In the genomic region with DNA sequence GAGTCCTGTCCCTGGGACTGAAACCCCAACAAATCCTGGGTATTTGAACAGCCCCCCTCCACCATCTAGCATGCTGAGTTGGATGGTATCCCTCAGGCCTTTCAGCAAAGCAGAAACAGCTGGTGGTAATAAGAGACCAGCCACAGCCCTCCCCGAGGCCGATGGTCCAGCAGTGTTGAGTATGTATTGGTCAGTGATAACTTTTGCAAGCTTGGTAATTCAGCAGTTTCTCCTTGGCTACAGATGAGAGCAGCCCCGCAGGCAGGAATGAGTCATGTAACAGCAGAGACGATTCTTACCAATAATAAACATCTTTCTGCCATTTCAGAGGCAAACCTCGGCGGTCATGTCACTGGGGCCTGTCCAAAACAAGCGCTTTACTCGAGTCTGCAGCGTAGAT, we compare ENCODE assay signal across 9 mouse cellular contexts. TPM values are rescaled to one million over a fixed set of nuclear protein-coding genes. Genes with fewer than 3 reads are reported as not detected.
A peak's percentile ranks its signal among the peaks of the same experiment; 100 is the strongest.
DNase-seq lines count a peak whose midpoint lies in the region; ATAC-seq and TF ChIP-seq lines count a peak whose summit lies in the region.
"Had no signal": no experiment of that assay in that cellular context is flagged by ENCODE, and none has a peak within 500 bp of the region (broad histone marks: within the 10 kb centered on the region; RNA-seq: fewer than 3 reads in every experiment).

No protein-coding gene starts in this region.

- no peak for TF ChIP-seq POLR2A in myocyte (IDR thresholded peaks at IDR 0.05; ENCODE audit: insufficient read length, low read depth)
- no peak for TF ChIP-seq POLR2A in thymus, adult 2 months (IDR thresholded peaks at IDR 0.05; ENCODE audit: control insufficient read depth, extremely low read depth, insufficient read depth, low read length, poor library complexity)

- 31% methylated on average over 9 of the region's 9 CpGs for WGBS in embryonic facial prominence, embryonic 14.5 days
- WGBS in thymus, adult 2 months = 79% methylated on average over 9 of the region's 9 CpGs
- 90% methylated on average over 9 of the region's 9 CpGs for WGBS in midbrain, embryonic 14.5 days

- H3K9ac ChIP-seq in embryonic facial prominence, embryonic 14.5 days (ENCODE audit: low read depth, low read length) = peak overlapping the region; percentile 40; the same call in 1 of the 2 replicates
- no peak overlapping the region for H3K9ac ChIP-seq in midbrain, embryonic 14.5 days (replicated peaks; ENCODE audit: low read length)

- no peaks in the 10 kb centered on the region for H3K9me3 ChIP-seq in embryonic facial prominence, embryonic 14.5 days (ENCODE audit: control insufficient read depth, low read length)
- no peaks in the 10 kb centered on the region for H3K9me3 ChIP-seq in midbrain, embryonic 14.5 days (ENCODE audit: control insufficient read depth, low read length)

- H3K27ac ChIP-seq in embryonic facial prominence, embryonic 14.5 days (replicated peaks; ENCODE audit: low read depth, low read length) = peak overlapping the region; percentile 75
- no peak overlapping the region for H3K27ac ChIP-seq in thymus, adult 2 months (ENCODE audit: control insufficient read depth, insufficient read depth, low read length)
- no peak overlapping the region for H3K27ac ChIP-seq in midbrain, embryonic 14.5 days (replicated peaks; ENCODE audit: low read depth, low read length)

- ATAC-seq in embryonic facial prominence, embryonic 14.5 days (ENCODE audit: low read depth) = peak; percentile 58
- no peak for ATAC-seq in midbrain, embryonic 14.5 days (ENCODE audit: low FRiP score, low TSS enrichment)

- no peak for TF ChIP-seq CTCF in thymus, adult 2 months (IDR thresholded peaks at IDR 0.05; ENCODE audit: borderline replicate concordance, control insufficient read depth, extremely low read depth, insufficient read depth, low read length, poor library complexity)

- peak overlapping the region; percentile 23 for H3K4me2 ChIP-seq in embryonic facial prominence, embryonic 14.5 days (ENCODE audit: low read depth, low read length)
- peak overlapping the region; percentile 70 for H3K4me2 ChIP-seq in myocyte (ENCODE audit: low read depth)
- H3K4me2 ChIP-seq in midbrain, embryonic 14.5 days (ENCODE audit: low read length) = no peak overlapping the region

- H3K36me3 ChIP-seq in embryonic facial prominence, embryonic 14.5 days (ENCODE audit: control insufficient read depth, insufficient read depth, low read length) = no peaks in the 10 kb centered on the region
- H3K36me3 ChIP-seq in myocyte (ENCODE audit: control insufficient read depth, insufficient read depth) = no peaks in the 10 kb centered on the region
- H3K36me3 ChIP-seq in thymus, adult 2 months (ENCODE audit: control insufficient read depth, insufficient read depth, low read length) = no peaks in the 10 kb centered on the region
- peaks cover 7% of the 10 kb centered on the region; the same call in 1 of the 2 replicates for H3K36me3 ChIP-seq in midbrain, embryonic 14.5 days (ENCODE audit: control insufficient read depth, insufficient read depth, low read length)

- peak; percentile 58 for DNase-seq in lung, postnatal 10 days
- no peak for DNase-seq in lung, postnatal 25 days (ENCODE audit: low spot score)
- DNase-seq in adrenal gland, postnatal 14 days = peak; percentile 66
- peak; percentile 81 for DNase-seq in embryonic facial prominence, embryonic 14.5 days (ENCODE audit: low spot score)
- no peak for DNase-seq in right cerebral cortex, postnatal 25 days
- no peak for DNase-seq in thymus, adult 2 months
- no peak for DNase-seq in midbrain, embryonic 14.5 days
- DNase-seq: cerebellum, adult 8-10 months had no signal

- H3K4me1 ChIP-seq in embryonic facial prominence, embryonic 14.5 days (ENCODE audit: control insufficient read depth, insufficient read depth, low read length) = peaks cover 44% of the 10 kb centered on the region
- peaks cover 26% of the 10 kb centered on the region for H3K4me1 ChIP-seq in thymus, adult 2 months (replicated peaks; ENCODE audit: control insufficient read depth, insufficient read depth, low read length)
- H3K4me1 ChIP-seq in midbrain, embryonic 14.5 days (ENCODE audit: control insufficient read depth, insufficient read depth, low read length) = no peaks in the 10 kb centered on the region

- H3K4me3 ChIP-seq in embryonic facial prominence, embryonic 14.5 days (ENCODE audit: low read depth, low read length) = no peak overlapping the region
- H3K4me3 ChIP-seq in myocyte = no peak overlapping the region
- no peak overlapping the region for H3K4me3 ChIP-seq in thymus, adult 2 months (ENCODE audit: control insufficient read depth, insufficient read depth, low read length)
- no peak overlapping the region for H3K4me3 ChIP-seq in midbrain, embryonic 14.5 days (replicated peaks; ENCODE audit: low read depth, low read length)

- peaks cover 91% of the 10 kb centered on the region for H3K79me2 ChIP-seq in myocyte (ENCODE audit: control insufficient read depth, insufficient read depth)

- no peaks in the 10 kb centered on the region for H3K27me3 ChIP-seq in embryonic facial prominence, embryonic 14.5 days (replicated peaks; ENCODE audit: control insufficient read depth, insufficient read depth, low read length)
- H3K27me3 ChIP-seq in myocyte (ENCODE audit: control insufficient read depth, insufficient read depth, insufficient read length) = no peaks in the 10 kb centered on the region
- H3K27me3 ChIP-seq in thymus, adult 2 months (ENCODE audit: control insufficient read depth, insufficient read depth, low read length) = no peaks in the 10 kb centered on the region
- H3K27me3 ChIP-seq in midbrain, embryonic 14.5 days (ENCODE audit: control insufficient read depth, insufficient read depth, low read length) = no peaks in the 10 kb centered on the region

- no peak overlapping the region for H3ac ChIP-seq in myocyte (ENCODE audit: control insufficient read depth, insufficient read length)

TF ChIP-seq in myocyte, 11 proteins besides CTCF, POLR2A, EP300 and RAD21:
- TF ChIP-seq USF1 (IDR thresholded peaks at IDR 0.05; ENCODE audit: low read depth) (no peak), MYOG (IDR thresholded peaks at IDR 0.05; ENCODE audit: control insufficient read depth in 1 of 3, insufficient read depth in 1 of 3, insufficient read length in 2 of 3, low read depth in 2 of 3) (peak in 2 of 3 experiments; percentile 76 to 77), TCF3 (IDR thresholded peaks at IDR 0.05; ENCODE audit: insufficient read length, low read depth) (no peak), CEBPB (IDR thresholded peaks at IDR 0.05; ENCODE audit: insufficient read depth, poor library complexity, severe bottlenecking) (no peak), REST (IDR thresholded peaks at IDR 0.05; ENCODE audit: insufficient read depth, insufficient read length) (no peak), MYOD1 (IDR thresholded peaks at IDR 0.05; ENCODE audit: control insufficient read depth in 1 of 3, insufficient read length in 2 of 3, low read depth in 2 of 3) (peak; percentile 14 to 73 (median 56)), MAX (IDR thresholded peaks at IDR 0.05; ENCODE audit: low read depth) (no peak)

RNA-seq across cellular contexts. Expression of a gene that starts 23.9 kb away (rescaled TPM):
- total RNA-seq in adrenal gland, postnatal 14 days (2021) = 316 and 319 TPM in 2 replicates
- 293 and 299 TPM in 2 replicates for polyA plus RNA-seq in embryonic facial prominence, embryonic 14.5 days (2014; fragmentation: Nextera tagmentation; extraction: Ambion mirVana)
- 247 TPM for polyA plus RNA-seq in myocyte (2012; fragmentation: generic; extraction: Trizol)
- polyA plus RNA-seq in thymus, adult 2 months (2012; rRNA removed) = 167 and 213 TPM in 2 replicates
- 250 and 281 TPM in 2 replicates for polyA plus RNA-seq in midbrain, embryonic 14.5 days (2014; fragmentation: Nextera tagmentation; extraction: Ambion mirVana)

Comparison
In these comparisons a context has a peak if more than half of its experiments do, and no peak if none do; other contexts are left out.
1. DNase-seq: peak in lung, postnatal 10 days (single experiment), adrenal gland, postnatal 14 days (single experiment) and embryonic facial prominence, embryonic 14.5 days (single experiment); none in lung, postnatal 25 days (single experiment), right cerebral cortex, postnatal 25 days (single experiment), thymus, adult 2 months (single experiment) and midbrain, embryonic 14.5 days (single experiment).